Mouse (Mus musculus): ENCODE results near the gene Lhfpl2. TPM values are rescaled to one million over a fixed set of nuclear protein-coding genes. Genes with fewer than 3 reads are reported as not detected.

The Lhfpl2 gene
- polyA plus RNA-seq, 1 experiment from 2014 or later = 23.4 TPM

DNA sequence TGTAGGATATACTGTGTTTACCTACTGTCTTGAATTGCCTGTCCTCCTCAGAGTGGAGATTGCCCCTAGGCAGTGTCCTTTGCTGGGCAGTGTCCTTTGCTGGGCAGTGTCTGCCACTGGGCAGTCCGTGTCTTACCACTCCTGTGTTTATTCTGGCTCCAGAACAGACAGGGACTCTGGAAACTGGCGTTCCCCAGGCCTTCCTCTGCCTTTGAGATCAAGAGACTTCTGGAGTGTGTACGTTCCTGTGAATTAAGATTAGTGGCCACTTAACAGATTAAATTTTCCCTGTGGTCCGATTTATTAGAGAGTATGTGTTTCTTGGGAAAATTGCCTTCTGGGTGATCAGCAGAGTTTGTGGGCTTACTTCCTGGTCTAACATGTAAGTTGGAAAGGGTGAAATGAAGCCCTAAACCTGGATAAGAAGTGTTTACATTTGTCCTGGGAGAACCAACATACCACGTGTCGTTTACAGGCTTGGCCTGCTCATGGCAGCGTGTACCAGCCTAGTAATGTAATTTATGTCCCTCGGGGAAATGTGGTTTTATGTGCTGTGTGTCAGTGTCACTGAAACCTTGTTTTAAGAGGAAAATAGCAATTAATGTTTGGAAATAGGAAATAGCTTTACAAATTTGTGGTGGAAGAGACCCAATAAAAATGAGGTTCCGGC lies 15.6 kb downstream of the Lhfpl2 start:
- no peaks in the 10 kb centered on the region for H3K27me3 ChIP-seq (ENCODE audit: control insufficient read depth, insufficient read depth, low read length)
- no peak overlapping the region for H3K4me3 ChIP-seq (ENCODE audit: low read length)
- no peak overlapping the region for H3K27ac ChIP-seq (ENCODE audit: low read length)
- H3K36me3 ChIP-seq (ENCODE audit: control insufficient read depth, insufficient read depth) = no peaks in the 10 kb centered on the region
- no peak for ATAC-seq (replicated peaks; ENCODE audit: extremely low read depth, insufficient read depth, low FRiP score)
- H3K9ac ChIP-seq (ENCODE audit: low read length) = no peak overlapping the region
- H3K4me2 ChIP-seq (ENCODE audit: low read depth, low read length) = no peak overlapping the region
- 55% methylated on average over 9 of the region's 9 CpGs for WGBS
- peaks cover 4% of the 10 kb centered on the region; the same call in 1 of the 2 replicates for H3K4me1 ChIP-seq (ENCODE audit: control insufficient read depth, insufficient read depth, low read length)
- H3K9me3 ChIP-seq (replicated peaks; ENCODE audit: control insufficient read depth, low read length) = no peaks in the 10 kb centered on the region

DNA sequence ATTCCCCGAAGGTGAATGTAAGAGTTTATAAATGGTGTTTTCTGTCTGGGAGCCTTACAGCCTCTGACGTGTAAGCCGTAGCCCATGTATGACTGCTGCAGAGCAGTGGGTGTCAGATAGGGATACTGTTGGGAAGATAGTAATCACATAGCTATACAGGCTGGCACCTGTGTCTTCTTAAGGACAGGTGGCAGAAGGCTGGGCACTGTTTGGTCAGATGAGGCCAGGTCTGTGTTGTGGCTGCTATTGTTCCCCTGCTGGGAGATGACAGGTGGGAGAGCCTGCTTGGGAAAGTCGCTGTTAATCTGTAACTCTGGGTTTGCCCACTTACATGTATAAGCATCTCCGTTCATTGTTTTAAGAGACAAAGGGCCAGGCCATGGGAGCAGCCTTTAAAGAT lies 16.1 kb downstream of the Lhfpl2 start:
- Histone ChIP-seq H3K9ac (ENCODE audit: low read length) (no peak overlapping the region), H3K4me2 (ENCODE audit: low read depth, low read length) (no peak overlapping the region), H3K27ac (ENCODE audit: low read length) (no peak overlapping the region), H3K36me3 (ENCODE audit: control insufficient read depth, insufficient read depth) (no peaks in the 10 kb centered on the region), H3K4me3 (ENCODE audit: low read length) (no peak overlapping the region), H3K4me1 (ENCODE audit: control insufficient read depth, insufficient read depth, low read length) (peaks cover 4% of the 10 kb centered on the region; the same call in 1 of the 2 replicates), H3K9me3 (replicated peaks; ENCODE audit: control insufficient read depth, low read length) (no peaks in the 10 kb centered on the region), H3K27me3 (ENCODE audit: control insufficient read depth, insufficient read depth, low read length) (no peaks in the 10 kb centered on the region)
- 70% methylated on average over 5 of the region's 5 CpGs for WGBS
- ATAC-seq (replicated peaks; ENCODE audit: extremely low read depth, insufficient read depth, low FRiP score) = no peak

DNA sequence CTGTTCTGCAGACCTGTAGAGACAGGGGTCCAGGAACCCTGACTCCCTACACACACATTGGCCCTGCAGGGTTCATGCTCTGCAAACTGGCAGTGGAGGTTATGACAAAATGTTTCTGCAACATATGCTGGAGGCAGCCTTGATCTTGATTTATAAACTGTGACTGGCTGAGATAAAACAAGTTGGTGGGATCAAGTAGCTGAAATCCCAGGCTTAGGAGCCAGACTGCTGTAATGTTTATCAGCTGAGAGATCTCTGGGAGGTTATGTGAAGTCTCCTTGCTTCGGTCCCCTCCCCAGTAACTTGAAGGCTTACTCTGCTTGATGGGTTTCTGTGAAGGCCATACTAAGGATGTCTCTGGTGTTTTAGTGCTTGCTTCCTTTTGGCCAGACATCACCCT lies 17.6 kb downstream of the Lhfpl2 start:
- Histone ChIP-seq H3K9me3 (replicated peaks; ENCODE audit: control insufficient read depth, low read length) (no peaks in the 10 kb centered on the region), H3K9ac (ENCODE audit: low read length) (no peak overlapping the region), H3K4me3 (ENCODE audit: low read length) (no peak overlapping the region), H3K4me1 (ENCODE audit: control insufficient read depth, insufficient read depth, low read length) (peaks cover 4% of the 10 kb centered on the region; the same call in 1 of the 2 replicates), H3K27me3 (ENCODE audit: control insufficient read depth, insufficient read depth, low read length) (no peaks in the 10 kb centered on the region), H3K4me2 (ENCODE audit: low read depth, low read length) (no peak overlapping the region), H3K36me3 (ENCODE audit: control insufficient read depth, insufficient read depth) (no peaks in the 10 kb centered on the region), H3K27ac (ENCODE audit: low read length) (no peak overlapping the region)
- WGBS = 75% methylated on average over 1 of the region's 1 CpGs
- no peak for ATAC-seq (replicated peaks; ENCODE audit: extremely low read depth, insufficient read depth, low FRiP score)

DNA sequence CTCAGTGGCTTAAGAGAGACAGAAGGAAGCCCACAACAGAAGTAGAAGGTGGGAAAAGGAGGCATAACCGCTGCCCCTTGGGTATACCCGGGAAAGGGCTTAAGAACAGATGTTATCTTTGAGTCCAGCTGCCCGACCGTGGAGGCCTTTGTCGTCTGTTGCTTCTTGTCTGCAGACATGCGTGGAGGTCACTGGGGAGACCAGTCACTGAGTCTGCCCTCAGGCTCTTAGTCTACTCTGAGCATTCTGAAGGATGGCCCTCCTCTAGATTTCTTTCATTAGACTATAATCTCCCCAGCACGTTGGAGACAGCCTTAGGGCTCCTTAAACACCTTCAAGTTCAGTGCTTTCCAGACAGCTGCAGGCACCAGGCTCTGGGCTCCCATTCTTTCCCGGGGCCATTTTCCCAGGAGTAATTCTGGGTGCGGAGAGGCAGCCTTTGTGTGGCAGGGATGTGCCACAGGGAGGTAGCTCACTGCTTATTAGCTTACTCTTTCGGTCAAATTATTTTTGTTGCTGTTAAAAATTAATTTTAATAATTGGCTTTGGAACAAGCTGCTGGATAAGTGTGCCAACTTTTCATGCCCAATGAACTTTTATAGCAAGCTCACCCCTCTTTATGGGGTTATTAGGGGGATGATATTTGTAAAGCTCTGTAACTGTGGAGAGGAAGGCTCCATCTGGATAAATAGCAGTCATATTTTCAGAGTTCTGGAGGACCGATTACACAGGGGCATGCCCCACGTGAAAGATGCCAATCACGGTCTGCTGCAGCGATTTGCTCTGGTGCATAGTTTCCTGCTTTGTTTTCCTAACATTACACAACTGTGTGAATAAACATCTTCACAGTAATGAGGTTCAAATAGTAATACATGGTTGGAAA lies 19.8 kb downstream of the Lhfpl2 start:
- Histone ChIP-seq H3K4me3 (ENCODE audit: low read length) (no peak overlapping the region), H3K36me3 (ENCODE audit: control insufficient read depth, insufficient read depth) (no peaks in the 10 kb centered on the region), H3K27me3 (ENCODE audit: control insufficient read depth, insufficient read depth, low read length) (no peaks in the 10 kb centered on the region), H3K27ac (ENCODE audit: low read length) (no peak overlapping the region), H3K9ac (ENCODE audit: low read length) (no peak overlapping the region), H3K4me1 (ENCODE audit: control insufficient read depth, insufficient read depth, low read length) (peaks cover 4% of the 10 kb centered on the region; the same call in 1 of the 2 replicates), H3K9me3 (replicated peaks; ENCODE audit: control insufficient read depth, low read length) (no peaks in the 10 kb centered on the region), H3K4me2 (ENCODE audit: low read depth, low read length) (no peak overlapping the region)
- 56% methylated on average over 14 of the region's 14 CpGs for WGBS
- ATAC-seq (replicated peaks; ENCODE audit: extremely low read depth, insufficient read depth, low FRiP score) = no peak

DNA sequence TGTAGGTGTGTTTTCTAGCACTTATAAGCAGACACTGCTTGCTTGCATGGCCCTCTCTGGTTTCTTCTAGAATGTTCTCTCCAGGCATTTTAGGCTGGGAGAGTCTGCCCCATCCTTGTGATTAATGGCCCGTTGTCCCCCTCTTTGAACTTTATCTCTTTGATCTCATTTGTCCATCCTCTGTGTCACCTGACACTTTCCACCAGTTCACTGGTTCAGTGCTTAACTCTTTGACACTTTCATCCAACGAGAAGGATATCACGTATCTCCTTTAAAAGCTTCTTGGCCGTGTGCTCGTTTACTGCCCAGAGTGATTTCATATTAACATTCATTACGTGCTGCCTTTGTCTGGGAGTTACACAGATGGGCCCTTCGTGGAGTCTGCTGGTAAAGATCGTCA lies 25.6 kb downstream of the Lhfpl2 start:
- H3K27ac ChIP-seq (ENCODE audit: low read length) = no peak overlapping the region
- no peaks in the 10 kb centered on the region for H3K9me3 ChIP-seq (replicated peaks; ENCODE audit: control insufficient read depth, low read length)
- H3K4me1 ChIP-seq (ENCODE audit: control insufficient read depth, insufficient read depth, low read length) = no peaks in the 10 kb centered on the region
- H3K36me3 ChIP-seq (ENCODE audit: control insufficient read depth, insufficient read depth) = no peaks in the 10 kb centered on the region
- H3K4me3 ChIP-seq (ENCODE audit: low read length) = no peak overlapping the region
- ATAC-seq (replicated peaks; ENCODE audit: extremely low read depth, insufficient read depth, low FRiP score) = no peak
- no peak overlapping the region for H3K9ac ChIP-seq (ENCODE audit: low read length)
- H3K27me3 ChIP-seq (ENCODE audit: control insufficient read depth, insufficient read depth, low read length) = no peaks in the 10 kb centered on the region
- 50% methylated on average over 8 of the region's 8 CpGs for WGBS
- H3K4me2 ChIP-seq (ENCODE audit: low read depth, low read length) = no peak overlapping the region

DNA sequence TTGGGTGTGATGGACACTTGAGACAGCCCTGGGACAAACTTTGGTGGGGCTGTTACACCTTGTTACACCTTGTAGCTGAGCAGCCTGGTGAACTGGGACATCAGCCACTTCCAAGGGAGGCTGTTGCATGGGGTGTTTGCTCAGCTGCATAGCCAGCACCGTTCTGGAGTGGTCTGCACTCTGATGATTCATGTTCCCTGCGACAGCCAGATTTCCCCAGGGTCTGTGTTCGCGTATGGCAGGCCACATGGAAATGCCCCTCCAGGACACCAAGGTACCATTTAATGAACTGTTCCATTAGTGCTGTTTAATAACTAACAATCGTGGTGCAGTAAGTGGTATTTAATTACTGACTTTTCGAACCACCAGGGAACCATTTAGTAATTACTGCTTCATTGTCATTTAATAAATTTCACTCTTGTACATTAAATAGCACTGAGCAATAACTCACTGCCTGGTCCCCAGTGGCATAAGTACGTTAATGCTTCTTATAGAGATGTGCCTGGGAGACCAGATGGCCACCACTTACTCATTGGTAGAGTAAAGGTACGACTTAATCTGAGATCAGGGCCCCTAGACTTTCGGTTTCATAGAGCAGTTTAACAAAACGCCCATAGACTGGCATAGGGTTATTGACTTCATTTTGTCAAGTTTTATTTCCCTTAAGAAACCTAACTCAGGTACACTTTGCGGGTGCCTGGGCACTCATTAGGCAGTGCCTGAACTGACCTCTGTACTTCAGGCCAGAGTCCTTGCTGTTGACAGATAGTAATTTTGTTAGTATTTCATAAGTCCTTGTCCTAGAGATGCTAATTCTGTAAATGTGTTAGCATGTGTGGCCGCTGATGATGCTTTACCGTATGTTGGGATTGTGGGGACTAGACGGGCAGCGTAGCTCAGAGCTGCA lies 26.9 kb downstream of the Lhfpl2 start:
- H3K9me3 ChIP-seq (replicated peaks; ENCODE audit: control insufficient read depth, low read length) = 0 out of 2 replicates have a peak, but pooled peaks cover 2% of the 10 kb centered on the region
- 82% methylated on average over 15 of the region's 15 CpGs for WGBS
- H3K27me3 ChIP-seq (ENCODE audit: control insufficient read depth, insufficient read depth, low read length) = no peaks in the 10 kb centered on the region
- H3K9ac ChIP-seq (ENCODE audit: low read length) = no peak overlapping the region
- H3K4me2 ChIP-seq (ENCODE audit: low read depth, low read length) = no peak overlapping the region
- H3K4me1 ChIP-seq (ENCODE audit: control insufficient read depth, insufficient read depth, low read length) = no peaks in the 10 kb centered on the region
- no peaks in the 10 kb centered on the region for H3K36me3 ChIP-seq (ENCODE audit: control insufficient read depth, insufficient read depth)
- no peak overlapping the region for H3K27ac ChIP-seq (ENCODE audit: low read length)
- no peak for ATAC-seq (replicated peaks; ENCODE audit: extremely low read depth, insufficient read depth, low FRiP score)
- H3K4me3 ChIP-seq (ENCODE audit: low read length) = no peak overlapping the region

DNA sequence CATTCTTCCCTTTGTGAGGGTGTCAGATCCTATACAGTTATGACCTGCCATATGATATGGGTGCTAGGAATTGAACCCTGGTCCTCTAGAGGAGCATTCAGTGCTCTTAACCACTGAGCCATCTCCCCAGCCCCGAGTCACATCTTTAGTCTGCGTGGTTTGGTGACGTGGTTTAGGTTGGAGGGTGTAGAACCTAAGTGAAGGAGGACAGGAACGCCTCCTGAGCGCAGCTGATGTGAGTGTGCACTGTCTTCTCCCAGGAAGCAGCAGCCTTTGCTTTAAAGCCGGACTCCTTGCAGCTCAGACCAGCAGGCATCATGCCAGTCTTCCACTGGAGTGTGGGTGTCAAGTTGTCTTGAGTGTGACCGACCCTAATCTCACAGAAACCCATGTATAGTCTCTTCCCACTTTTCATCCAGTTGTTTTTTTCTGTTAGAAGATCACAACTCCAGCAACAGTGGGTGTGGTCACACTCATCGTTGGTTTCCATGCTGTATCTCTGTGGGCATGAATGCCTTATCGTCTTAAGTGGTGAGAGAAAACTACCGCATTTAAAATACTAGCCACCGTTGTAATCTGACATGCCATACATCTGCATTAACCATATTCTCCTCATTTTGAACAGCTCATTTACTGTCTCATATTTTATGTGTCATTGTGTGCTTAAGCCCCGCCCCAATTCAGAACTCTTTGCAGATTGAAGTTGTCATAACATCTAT lies 28.7 kb downstream of the Lhfpl2 start:
- WGBS = 79% methylated on average over 12 of the region's 12 CpGs
- Histone ChIP-seq H3K27ac (ENCODE audit: low read length) (no peak overlapping the region), H3K4me1 (ENCODE audit: control insufficient read depth, insufficient read depth, low read length) (no peaks in the 10 kb centered on the region), H3K9ac (ENCODE audit: low read length) (no peak overlapping the region), H3K4me2 (ENCODE audit: low read depth, low read length) (no peak overlapping the region), H3K9me3 (replicated peaks; ENCODE audit: control insufficient read depth, low read length) (0 out of 2 replicates have a peak, but pooled peaks cover 2% of the 10 kb centered on the region), H3K27me3 (ENCODE audit: control insufficient read depth, insufficient read depth, low read length) (no peaks in the 10 kb centered on the region), H3K36me3 (ENCODE audit: control insufficient read depth, insufficient read depth) (no peaks in the 10 kb centered on the region), H3K4me3 (ENCODE audit: low read length) (no peak overlapping the region)
- ATAC-seq (replicated peaks; ENCODE audit: extremely low read depth, insufficient read depth, low FRiP score) = no peak

DNA sequence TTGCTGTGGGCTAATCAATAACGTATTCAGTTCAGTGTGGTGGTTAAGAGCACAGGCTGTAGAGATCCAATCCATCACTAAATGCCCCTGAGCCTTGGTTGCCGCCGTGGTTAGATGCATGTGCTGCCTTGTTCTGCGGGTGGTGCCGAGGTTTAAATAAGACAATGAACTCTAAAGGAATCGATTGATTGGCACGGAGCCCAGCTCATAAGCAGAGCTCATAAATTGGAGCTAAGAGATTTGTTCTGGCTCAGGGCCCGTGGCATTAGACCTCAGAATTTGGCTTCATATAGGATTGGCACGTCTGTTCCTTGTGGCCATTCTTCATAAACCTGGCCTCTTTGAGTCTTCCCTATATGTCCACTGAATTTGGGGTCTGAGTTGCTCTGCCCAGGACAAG lies 29.5 kb downstream of the Lhfpl2 start:
- no peak overlapping the region for H3K4me2 ChIP-seq (ENCODE audit: low read depth, low read length)
- H3K4me3 ChIP-seq (ENCODE audit: low read length) = no peak overlapping the region
- WGBS = 77% methylated on average over 9 of the region's 9 CpGs
- H3K4me1 ChIP-seq (ENCODE audit: control insufficient read depth, insufficient read depth, low read length) = no peaks in the 10 kb centered on the region
- ATAC-seq (replicated peaks; ENCODE audit: extremely low read depth, insufficient read depth, low FRiP score) = no peak
- H3K27ac ChIP-seq (ENCODE audit: low read length) = no peak overlapping the region
- no peaks in the 10 kb centered on the region for H3K27me3 ChIP-seq (ENCODE audit: control insufficient read depth, insufficient read depth, low read length)
- H3K36me3 ChIP-seq (ENCODE audit: control insufficient read depth, insufficient read depth) = no peaks in the 10 kb centered on the region
- 0 out of 2 replicates have a peak, but pooled peaks cover 2% of the 10 kb centered on the region for H3K9me3 ChIP-seq (replicated peaks; ENCODE audit: control insufficient read depth, low read length)
- H3K9ac ChIP-seq (ENCODE audit: low read length) = no peak overlapping the region

Measured in heart, embryonic 16.5 days (tissue).